Mouse (Mus musculus): ENCODE results near the gene Stim2.

GRCm38 (mm10) chr5:53976497-53976896 is 21.8 kb upstream of the Stim2 start:
- TF ChIP-seq GATA1 (IDR thresholded peaks at IDR 0.05; ENCODE audit: borderline replicate concordance, low read length) (no peak), FLI1 (IDR thresholded peaks at IDR 0.05; ENCODE audit: low read length) (no peak)

All from megakaryocyte, embryonic 14.5 days (primary cell).